ENCODE assay signal across 27 mouse cellular contexts in genomic region chr1:160703813-160704212, GRCm38 (mm10).
DNase-seq lines count a peak whose midpoint lies in the region; ATAC-seq and TF ChIP-seq lines count a peak whose summit lies in the region.
"Had no signal": no experiment of that assay in that cellular context is flagged by ENCODE, and none has a peak within 500 bp of the region (broad histone marks: within the 10 kb centered on the region; RNA-seq: fewer than 3 reads in every experiment).

No protein-coding gene starts in this region.

- no peak overlapping the region for H3K9ac ChIP-seq in hindbrain, postnatal 0 days (replicated peaks; ENCODE audit: low read length)
- no peak overlapping the region for H3K9ac ChIP-seq in hindbrain, embryonic 14.5 days
- no peak overlapping the region for H3K9ac ChIP-seq in midbrain, embryonic 13.5 days (replicated peaks)
- H3K9ac ChIP-seq in midbrain, embryonic 16.5 days (ENCODE audit: low read depth, low read length): no peak overlapping the region
- no peak overlapping the region for H3K9ac ChIP-seq in MEL (ENCODE audit: control insufficient read depth, low read depth, low read length, poor library complexity, severe bottlenecking)
- H3K9ac ChIP-seq: embryonic facial prominence, embryonic 13.5 days; forebrain, embryonic 12.5 days; forebrain, embryonic 15.5 days; heart, embryonic 13.5 days; hindbrain, embryonic 12.5 days had no signal

- no peaks in the 10 kb centered on the region for H3K4me1 ChIP-seq in hindbrain, postnatal 0 days (ENCODE audit: insufficient read depth, low read length)
- no peaks in the 10 kb centered on the region for H3K4me1 ChIP-seq in hindbrain, embryonic 14.5 days (replicated peaks; ENCODE audit: control insufficient read depth, insufficient read depth, low read length)
- H3K4me1 ChIP-seq in midbrain, embryonic 13.5 days (replicated peaks): no peaks in the 10 kb centered on the region
- no peaks in the 10 kb centered on the region for H3K4me1 ChIP-seq in midbrain, embryonic 16.5 days (ENCODE audit: control insufficient read depth, insufficient read depth, low read length)
- H3K4me1 ChIP-seq in MEL (ENCODE audit: control insufficient read depth in 1 of 2, insufficient read depth in 2 of 2, low read length in 2 of 2): peaks cover 0 to 2% of the 10 kb centered on the region in 2 experiments; a peak in 2 of 4 replicates
- H3K4me1 ChIP-seq: embryonic facial prominence, embryonic 10.5 days; embryonic facial prominence, embryonic 13.5 days; forebrain, embryonic 12.5 days; forebrain, embryonic 15.5 days; heart, embryonic 10.5 days; heart, embryonic 13.5 days; hindbrain, embryonic 12.5 days had no signal

- WGBS in hindbrain, postnatal 0 days: 99% methylated on average over 6 of the region's 6 CpGs
- 99% methylated on average over 6 of the region's 6 CpGs for WGBS in hindbrain, embryonic 14.5 days
- WGBS in midbrain, embryonic 13.5 days: 98% methylated on average over 6 of the region's 6 CpGs
- WGBS in midbrain, embryonic 16.5 days: 98% methylated on average over 6 of the region's 6 CpGs

- no peak for TF ChIP-seq CTCF in hindbrain, postnatal 0 days (IDR thresholded peaks at IDR 0.05; ENCODE audit: low read depth)
- TF ChIP-seq CTCF in MEL (IDR thresholded peaks at IDR 0.05 in 2 of 3, conservative IDR thresholded peaks at IDR 0.05 in 1 of 3; ENCODE audit: control insufficient read depth in 1 of 3, insufficient read depth in 1 of 3, low read depth in 2 of 3, low read length in 3 of 3, poor library complexity in 1 of 3, severe bottlenecking in 1 of 3): no peak

- TF ChIP-seq EP300 in MEL (IDR thresholded peaks at IDR 0.05; ENCODE audit: low read depth in 1 of 2, low read length in 2 of 2): no peak

- 0 out of 2 replicates have a peak, but pooled peaks have one; percentile 29 for ATAC-seq in hindbrain, postnatal 0 days
- no peak for ATAC-seq in hindbrain, embryonic 14.5 days (ENCODE audit: low FRiP score)
- 0 out of 2 replicates have a peak, but pooled peaks have one; percentile 34 for ATAC-seq in midbrain, embryonic 13.5 days
- no peak for ATAC-seq in midbrain, embryonic 16.5 days
- ATAC-seq: activated CD4-positive, CD25-positive, alpha-beta regulatory T cell, adult 4 months; forebrain, embryonic 15.5 days had no signal

- H3K27ac ChIP-seq in hindbrain, postnatal 0 days: no peak overlapping the region
- no peak overlapping the region for H3K27ac ChIP-seq in hindbrain, embryonic 14.5 days
- H3K27ac ChIP-seq in midbrain, embryonic 13.5 days: no peak overlapping the region
- no peak overlapping the region for H3K27ac ChIP-seq in midbrain, embryonic 16.5 days (ENCODE audit: low read length)
- H3K27ac ChIP-seq in MEL (ENCODE audit: control insufficient read depth, low read depth, low read length): no peak overlapping the region
- H3K27ac ChIP-seq: embryonic facial prominence, embryonic 10.5 days; embryonic facial prominence, embryonic 13.5 days; forebrain, embryonic 12.5 days; forebrain, embryonic 15.5 days; heart, adult 2 months; heart, embryonic 10.5 days; heart, embryonic 13.5 days; hindbrain, embryonic 12.5 days had no signal

- DNase-seq in hindbrain, postnatal 0 days (ENCODE audit: low spot score): no peak
- no peak for DNase-seq in hindbrain, embryonic 14.5 days (ENCODE audit: low spot score)
- DNase-seq in MEL (ENCODE audit: low read depth, low spot score): no peak
- no peak for DNase-seq in kidney, postnatal 36 days
- DNase-seq: adrenal gland, adult 8-10 months; adrenal gland, postnatal 25 days; B cell, adult 2 months; cerebellum, adult 11-12 months; cerebellum, adult 8-10 months; cerebellum, postnatal 10 days; cerebellum, postnatal 36 days; embryo, embryonic 11 days; gastrocnemius, postnatal 25 days; heart, adult 2 months; heart, postnatal 14 days had no signal

- no peaks in the 10 kb centered on the region for H3K9me3 ChIP-seq in hindbrain, postnatal 0 days (ENCODE audit: low read length)
- H3K9me3 ChIP-seq in hindbrain, embryonic 14.5 days (ENCODE audit: control insufficient read depth, low read length): no peaks in the 10 kb centered on the region
- H3K9me3 ChIP-seq in midbrain, embryonic 13.5 days: no peaks in the 10 kb centered on the region
- no peaks in the 10 kb centered on the region for H3K9me3 ChIP-seq in midbrain, embryonic 16.5 days (replicated peaks; ENCODE audit: control insufficient read depth, low read length, poor library complexity, severe bottlenecking)
- no peaks in the 10 kb centered on the region for H3K9me3 ChIP-seq in MEL (replicated peaks; ENCODE audit: insufficient read depth, low read length)
- H3K9me3 ChIP-seq: embryonic facial prominence, embryonic 10.5 days; embryonic facial prominence, embryonic 13.5 days; forebrain, embryonic 12.5 days; forebrain, embryonic 15.5 days; heart, embryonic 10.5 days; heart, embryonic 13.5 days; hindbrain, embryonic 12.5 days had no signal

- no peak for TF ChIP-seq RAD21 in MEL (IDR thresholded peaks at IDR 0.05; ENCODE audit: low read depth, low read length)

- H3K36me3 ChIP-seq in hindbrain, postnatal 0 days (ENCODE audit: insufficient read depth, low read length): no peaks in the 10 kb centered on the region
- H3K36me3 ChIP-seq in hindbrain, embryonic 14.5 days (replicated peaks; ENCODE audit: control insufficient read depth, insufficient read depth): no peaks in the 10 kb centered on the region
- H3K36me3 ChIP-seq in midbrain, embryonic 13.5 days: peaks cover 5% of the 10 kb centered on the region
- peaks cover 6% of the 10 kb centered on the region for H3K36me3 ChIP-seq in midbrain, embryonic 16.5 days (ENCODE audit: control insufficient read depth, insufficient read depth, low read length)
- peaks cover 0 to 6% of the 10 kb centered on the region in 2 experiments; a peak in 3 of 4 replicates for H3K36me3 ChIP-seq in MEL (ENCODE audit: control insufficient read depth in 1 of 2, insufficient read depth in 2 of 2, low read length in 2 of 2)

- TF ChIP-seq POLR2A in MEL (IDR thresholded peaks at IDR 0.05; ENCODE audit: control insufficient read depth in 1 of 2, insufficient read depth in 1 of 2, low read depth in 1 of 2, low read length in 2 of 2, poor library complexity in 1 of 2): no peak

- H3K27me3 ChIP-seq in hindbrain, postnatal 0 days (ENCODE audit: insufficient read depth, low read length): no peaks in the 10 kb centered on the region
- no peaks in the 10 kb centered on the region for H3K27me3 ChIP-seq in hindbrain, embryonic 14.5 days (ENCODE audit: control insufficient read depth, insufficient read depth, low read length)
- no peaks in the 10 kb centered on the region for H3K27me3 ChIP-seq in midbrain, embryonic 13.5 days
- H3K27me3 ChIP-seq in midbrain, embryonic 16.5 days (ENCODE audit: control insufficient read depth, insufficient read depth, low read depth, low read length): no peaks in the 10 kb centered on the region
- H3K27me3 ChIP-seq in MEL (ENCODE audit: control insufficient read depth in 1 of 2, insufficient read depth in 2 of 2, low read length in 2 of 2): no peaks in the 10 kb centered on the region
- H3K27me3 ChIP-seq: CH12.LX; embryonic facial prominence, embryonic 13.5 days; forebrain, embryonic 12.5 days; forebrain, embryonic 15.5 days; heart, embryonic 13.5 days; hindbrain, embryonic 12.5 days had no signal

- H3K4me2 ChIP-seq in hindbrain, postnatal 0 days (ENCODE audit: low read depth, low read length): no peak overlapping the region
- no peak overlapping the region for H3K4me2 ChIP-seq in hindbrain, embryonic 14.5 days (replicated peaks)
- no peak overlapping the region for H3K4me2 ChIP-seq in midbrain, embryonic 13.5 days (replicated peaks)
- no peak overlapping the region for H3K4me2 ChIP-seq in midbrain, embryonic 16.5 days (ENCODE audit: low read length)
- H3K4me2 ChIP-seq: embryonic facial prominence, embryonic 13.5 days; forebrain, embryonic 12.5 days; forebrain, embryonic 15.5 days; heart, embryonic 13.5 days; hindbrain, embryonic 12.5 days had no signal

- no peak overlapping the region for H3K4me3 ChIP-seq in hindbrain, postnatal 0 days (ENCODE audit: low read length)
- no peak overlapping the region for H3K4me3 ChIP-seq in hindbrain, embryonic 14.5 days (replicated peaks; ENCODE audit: low read length)
- no peak overlapping the region for H3K4me3 ChIP-seq in midbrain, embryonic 13.5 days (replicated peaks)
- H3K4me3 ChIP-seq in midbrain, embryonic 16.5 days (ENCODE audit: low read depth, low read length): no peak overlapping the region
- no peak overlapping the region for H3K4me3 ChIP-seq in MEL (ENCODE audit: control insufficient read depth in 1 of 2, insufficient read depth in 1 of 2, low read depth in 2 of 2, low read length in 2 of 2)
- H3K4me3 ChIP-seq: embryonic facial prominence, embryonic 10.5 days; embryonic facial prominence, embryonic 13.5 days; erythroblast, embryonic 14.5 days; forebrain, embryonic 12.5 days; forebrain, embryonic 15.5 days; heart, adult 2 months; heart, embryonic 10.5 days; heart, embryonic 13.5 days; hindbrain, embryonic 12.5 days had no signal

- H3K79me2 ChIP-seq in MEL (ENCODE audit: control insufficient read depth, insufficient read depth, low read length, poor library complexity): no peaks in the 10 kb centered on the region

TF ChIP-seq in MEL, 35 proteins besides CTCF, POLR2A, EP300 and RAD21:
- TF ChIP-seq UBTF (IDR thresholded peaks at IDR 0.05; ENCODE audit: borderline replicate concordance, insufficient read depth, low read depth, low read length) (no peak), POLR2AphosphoS5 (IDR thresholded peaks at IDR 0.05; ENCODE audit: borderline replicate concordance, low read depth, low read length) (peak; percentile 74; the same call in 1 of the 2 replicates)

Comparison
In these comparisons a context has a peak if more than half of its experiments do, and no peak if none do; other contexts are left out.
1. ATAC-seq: peak in hindbrain, postnatal 0 days (single experiment) and midbrain, embryonic 13.5 days (single experiment); none in hindbrain, embryonic 14.5 days (single experiment) and midbrain, embryonic 16.5 days (single experiment).